Mouse (Mus musculus): Measurements from ENCODE around the gene Dkkl1. TPM values are rescaled to one million over a fixed set of nuclear protein-coding genes. Genes with fewer than 3 reads are reported as not detected.

Dkkl1 gene
- polyA plus RNA-seq, 1 experiment from 2014 or later: 8.7 TPM

DNA sequence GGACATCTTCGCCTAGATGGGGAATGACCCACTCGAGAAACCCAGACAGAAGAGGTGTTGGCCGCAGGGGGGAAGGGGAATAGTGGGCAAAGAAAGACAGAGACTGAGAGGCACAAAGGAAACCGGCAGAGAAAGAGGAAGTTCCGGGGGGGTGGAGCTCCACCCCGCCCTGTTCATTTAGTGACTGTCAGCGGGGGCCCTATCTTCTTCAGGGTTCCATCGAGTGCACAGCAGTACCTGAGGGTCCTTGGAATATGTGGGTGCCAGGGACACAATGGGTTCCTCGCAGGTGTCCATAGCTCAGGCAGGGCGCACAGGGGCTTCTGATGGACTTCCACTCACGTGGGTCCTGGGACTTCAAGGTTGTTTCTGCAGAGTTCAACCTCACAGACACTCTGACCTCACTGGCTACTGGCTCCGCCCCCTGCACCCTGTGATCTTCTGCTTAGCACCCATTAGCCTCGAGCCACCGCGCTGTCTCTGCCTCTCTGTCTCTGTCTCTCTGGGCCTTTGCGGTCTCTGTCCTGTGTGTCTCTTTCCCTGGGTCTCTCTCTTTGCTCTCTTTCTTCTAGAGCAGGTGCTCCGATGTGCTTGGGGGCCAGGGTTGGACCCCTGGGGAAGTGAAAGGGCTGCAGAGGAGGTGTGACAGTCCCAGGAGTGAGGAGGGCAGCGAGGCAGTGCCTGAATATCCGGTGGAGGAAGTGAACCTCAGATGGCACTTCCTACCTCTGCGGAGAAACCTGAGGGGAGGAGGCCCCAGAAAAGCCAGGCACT lies 27.0 kb upstream of the Dkkl1 start, which contains the start of gene Cd37:
Gene Cd37, minus strand, starts transcription at position 393 of the 774 bp plus-strand sequence.
- Histone ChIP-seq H3K4me1 (replicated peaks; ENCODE audit: control insufficient read depth, insufficient read depth, low read length) (peaks cover 20% of the 10 kb centered on the region), H3K36me3 (replicated peaks; ENCODE audit: control insufficient read depth, insufficient read depth) (no peaks in the 10 kb centered on the region), H3K9ac (no peak within 1 kb of the TSS), H3K27ac (no peak within 1 kb of the TSS), H3K27me3 (ENCODE audit: control insufficient read depth, insufficient read depth, low read length) (peaks cover 9% of the 10 kb centered on the region), H3K4me3 (replicated peaks; ENCODE audit: low read length) (no peak within 1 kb of the TSS), H3K4me2 (replicated peaks) (no peak within 1 kb of the TSS), H3K9me3 (ENCODE audit: control insufficient read depth, low read length) (no peaks in the 10 kb centered on the region)
- ATAC-seq (ENCODE audit: low FRiP score) (no peak), DNase-seq (ENCODE audit: low spot score) (no peak)
- WGBS: 34% methylated on average over 20 of the region's 20 CpGs

DNA sequence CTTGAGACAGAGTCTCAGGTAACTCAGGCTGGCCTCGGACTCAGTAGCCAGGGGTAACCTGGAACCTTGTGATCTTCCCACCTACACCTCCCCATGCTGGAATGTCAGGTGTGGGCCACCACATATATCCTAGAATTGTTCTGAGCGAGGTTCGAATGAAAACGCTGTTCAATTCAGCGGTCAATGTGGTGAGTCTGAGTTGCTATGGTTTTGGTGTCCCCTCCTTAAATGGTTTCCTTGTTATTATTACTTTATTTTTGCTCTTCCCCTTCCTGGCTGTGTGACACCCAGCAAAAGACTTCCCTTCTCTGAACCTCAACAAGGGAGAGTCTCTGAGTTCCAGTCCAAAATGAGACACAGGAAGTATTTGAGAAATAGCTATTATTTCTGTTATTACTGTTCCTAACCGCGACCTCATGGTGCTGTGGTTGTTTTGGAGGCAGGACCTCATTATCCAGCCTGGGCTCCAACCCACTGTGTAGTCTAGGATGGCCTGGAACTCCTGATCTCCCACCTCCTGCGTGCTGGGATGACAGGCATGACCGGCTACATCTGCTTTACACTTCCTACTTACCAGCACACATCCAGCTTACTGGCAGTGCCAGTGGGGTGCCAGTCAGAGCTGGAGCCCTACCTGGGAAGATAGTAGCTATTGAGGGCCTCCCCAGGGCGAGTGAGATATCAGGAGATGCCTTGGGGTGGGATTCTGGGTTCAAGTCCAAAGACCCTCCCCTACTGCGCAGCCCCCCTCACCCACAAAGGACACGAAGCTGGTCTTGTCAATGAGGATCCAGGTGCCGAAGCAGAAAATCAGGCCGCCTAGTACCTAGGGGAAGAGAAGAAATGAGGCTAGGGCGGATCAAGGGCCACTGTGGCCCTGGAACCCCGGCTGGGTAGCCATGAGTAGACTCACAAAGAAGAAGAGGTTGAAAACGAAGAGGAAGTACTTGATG lies 26.1 kb upstream of the Dkkl1 start:
- no peak overlapping the region for H3K4me2 ChIP-seq (replicated peaks)
- H3K36me3 ChIP-seq (replicated peaks; ENCODE audit: control insufficient read depth, insufficient read depth): no peaks in the 10 kb centered on the region
- peaks cover 20% of the 10 kb centered on the region for H3K4me1 ChIP-seq (replicated peaks; ENCODE audit: control insufficient read depth, insufficient read depth, low read length)
- no peaks in the 10 kb centered on the region for H3K9me3 ChIP-seq (ENCODE audit: control insufficient read depth, low read length)
- DNase-seq (ENCODE audit: low spot score) (no peak), ATAC-seq (ENCODE audit: low FRiP score) (no peak)
- no peak overlapping the region for H3K9ac ChIP-seq
- H3K4me3 ChIP-seq (replicated peaks; ENCODE audit: low read length): no peak overlapping the region
- no peak overlapping the region for H3K27ac ChIP-seq
- WGBS: 76% methylated on average over 17 of the region's 17 CpGs
- peaks cover 9% of the 10 kb centered on the region for H3K27me3 ChIP-seq (ENCODE audit: control insufficient read depth, insufficient read depth, low read length)

DNA sequence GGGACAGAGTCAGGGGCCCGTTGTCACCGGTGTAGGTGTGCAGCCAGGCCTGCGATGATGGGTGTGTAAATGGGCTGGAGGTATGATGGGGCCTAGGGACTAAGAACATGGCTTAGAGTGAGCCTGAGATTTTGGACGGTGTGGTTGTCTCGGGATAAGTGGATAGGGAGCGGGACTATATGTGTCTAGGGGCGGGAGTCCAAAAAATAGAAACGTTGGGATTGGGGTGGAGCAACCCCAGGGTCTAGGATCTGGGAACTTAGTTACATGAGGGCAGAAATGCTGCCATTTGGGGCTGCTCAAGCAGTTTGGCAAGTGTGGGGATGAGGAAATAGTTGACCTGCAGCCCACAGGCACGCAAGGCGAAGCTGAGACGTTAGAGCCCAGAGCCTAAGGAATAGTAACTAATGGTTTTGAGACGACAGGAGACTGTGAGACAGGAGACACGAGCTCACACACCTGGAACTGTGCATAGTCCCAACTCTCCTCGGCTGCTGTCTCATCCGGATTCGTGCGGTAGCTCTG lies 23.8 kb upstream of the Dkkl1 start:
- DNase-seq (ENCODE audit: low spot score): no peak
- peak overlapping the region; percentile 15; the same call in 1 of the 2 replicates for H3K27ac ChIP-seq
- ATAC-seq (ENCODE audit: low FRiP score): no peak; the same call in 1 of the 2 replicates
- H3K27me3 ChIP-seq (ENCODE audit: control insufficient read depth, insufficient read depth, low read length): peaks cover 2% of the 10 kb centered on the region; the same call in 1 of the 2 replicates
- H3K4me2 ChIP-seq (replicated peaks): peak overlapping the region; percentile 32
- H3K4me3 ChIP-seq (replicated peaks; ENCODE audit: low read length): no peak overlapping the region
- peaks cover 9% of the 10 kb centered on the region; the same call in 1 of the 2 replicates for H3K36me3 ChIP-seq (replicated peaks; ENCODE audit: control insufficient read depth, insufficient read depth)
- H3K4me1 ChIP-seq (replicated peaks; ENCODE audit: control insufficient read depth, insufficient read depth, low read length): peaks cover 15% of the 10 kb centered on the region
- no peaks in the 10 kb centered on the region for H3K9me3 ChIP-seq (ENCODE audit: control insufficient read depth, low read length)
- 32% methylated on average over 17 of the region's 17 CpGs for WGBS
- no peak overlapping the region for H3K9ac ChIP-seq

- Histone ChIP-seq H3K27me3 (ENCODE audit: control insufficient read depth, insufficient read depth, low read length) (no peaks in the 10 kb centered on the region), H3K27ac (peak overlapping the region; percentile 15; the same call in 1 of the 2 replicates), H3K9me3 (ENCODE audit: control insufficient read depth, low read length) (no peaks in the 10 kb centered on the region), H3K36me3 (replicated peaks; ENCODE audit: control insufficient read depth, insufficient read depth) (peaks cover 9% of the 10 kb centered on the region; the same call in 1 of the 2 replicates), H3K9ac (no peak overlapping the region), H3K4me3 (replicated peaks; ENCODE audit: low read length) (no peak overlapping the region), H3K4me2 (replicated peaks) (peak overlapping the region; percentile 32), H3K4me1 (replicated peaks; ENCODE audit: control insufficient read depth, insufficient read depth, low read length) (peaks cover 11% of the 10 kb centered on the region)
- 9% methylated on average over 21 of the region's 21 CpGs for WGBS
- ATAC-seq (ENCODE audit: low FRiP score) (peak; percentile 61), DNase-seq (ENCODE audit: low spot score) (peak; percentile 45)
Observed at GRCm38 (mm10) chr7:45234922-45235571, 23.1 kb upstream of the Dkkl1 start.

- Histone ChIP-seq H3K36me3 (replicated peaks; ENCODE audit: control insufficient read depth, insufficient read depth) (peaks cover 9% of the 10 kb centered on the region; the same call in 1 of the 2 replicates), H3K4me1 (replicated peaks; ENCODE audit: control insufficient read depth, insufficient read depth, low read length) (peaks cover 11% of the 10 kb centered on the region), H3K27me3 (ENCODE audit: control insufficient read depth, insufficient read depth, low read length) (no peaks in the 10 kb centered on the region), H3K4me2 (replicated peaks) (peak overlapping the region; percentile 32), H3K4me3 (replicated peaks; ENCODE audit: low read length) (no peak overlapping the region), H3K9me3 (ENCODE audit: control insufficient read depth, low read length) (no peaks in the 10 kb centered on the region), H3K9ac (no peak overlapping the region), H3K27ac (no peak overlapping the region)
- WGBS: 8% methylated on average over 29 of the region's 29 CpGs
- DNase-seq (ENCODE audit: low spot score) (no peak), ATAC-seq (ENCODE audit: low FRiP score) (no peak)
Observed at GRCm38 (mm10) chr7:45234333-45234841, 22.4 kb upstream of the Dkkl1 start.

DNA sequence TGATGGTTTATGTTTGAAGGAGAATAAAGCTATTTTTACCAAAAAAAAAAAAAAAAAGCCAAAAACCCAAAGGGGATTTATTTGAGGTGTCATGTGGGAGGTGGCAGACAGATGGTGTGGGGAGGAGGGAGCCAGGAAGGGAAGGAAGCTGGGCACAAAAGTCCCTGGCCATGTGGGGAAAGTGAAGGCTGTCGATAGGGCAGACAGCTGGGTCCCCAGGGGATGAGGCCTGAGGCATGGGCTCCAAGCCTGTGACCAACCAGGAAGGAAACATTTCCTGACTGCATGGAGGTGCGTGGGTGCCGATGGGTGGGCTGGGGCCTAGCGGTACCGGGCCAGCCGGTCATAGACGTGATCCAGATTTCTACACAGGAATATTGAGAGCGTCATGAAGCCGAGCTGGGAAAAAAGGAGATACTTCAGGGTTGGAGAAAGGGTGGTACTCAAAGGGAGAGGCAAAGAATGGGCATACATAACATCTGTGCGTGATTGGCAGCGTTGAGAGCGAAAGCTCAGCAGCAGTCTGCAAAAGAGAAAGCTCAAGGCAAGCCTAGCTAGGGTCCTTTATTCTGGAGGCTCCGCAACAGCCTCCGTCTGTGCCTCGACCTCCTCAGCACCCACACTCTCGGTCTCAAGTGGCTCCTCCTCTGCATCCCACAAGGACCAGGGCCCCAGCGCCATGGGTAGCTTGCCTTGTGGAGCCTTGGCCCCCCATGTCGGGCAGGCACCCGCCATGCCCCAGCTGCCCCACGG lies 21.8 kb upstream of the Dkkl1 start:
- Histone ChIP-seq H3K4me1 (replicated peaks; ENCODE audit: control insufficient read depth, insufficient read depth, low read length) (peaks cover 11% of the 10 kb centered on the region), H3K4me2 (replicated peaks) (peak overlapping the region; percentile 28), H3K9ac (no peak overlapping the region; the same call in 1 of the 2 replicates), H3K4me3 (replicated peaks; ENCODE audit: low read length) (no peak overlapping the region), H3K36me3 (replicated peaks; ENCODE audit: control insufficient read depth, insufficient read depth) (peaks cover 16% of the 10 kb centered on the region), H3K27ac (no peak overlapping the region), H3K27me3 (ENCODE audit: control insufficient read depth, insufficient read depth, low read length) (no peaks in the 10 kb centered on the region), H3K9me3 (ENCODE audit: control insufficient read depth, low read length) (no peaks in the 10 kb centered on the region)
- DNase-seq (ENCODE audit: low spot score) (no peak), ATAC-seq (ENCODE audit: low FRiP score) (no peak)
- 22% methylated on average over 20 of the region's 20 CpGs for WGBS

- Histone ChIP-seq H3K36me3 (replicated peaks; ENCODE audit: control insufficient read depth, insufficient read depth) (peaks cover 22% of the 10 kb centered on the region), H3K4me2 (replicated peaks) (no peak overlapping the region), H3K27ac (no peak overlapping the region), H3K9ac (no peak overlapping the region), H3K4me1 (replicated peaks; ENCODE audit: control insufficient read depth, insufficient read depth, low read length) (peaks cover 11% of the 10 kb centered on the region), H3K27me3 (ENCODE audit: control insufficient read depth, insufficient read depth, low read length) (no peaks in the 10 kb centered on the region), H3K4me3 (replicated peaks; ENCODE audit: low read length) (no peak overlapping the region), H3K9me3 (ENCODE audit: control insufficient read depth, low read length) (no peaks in the 10 kb centered on the region)
- DNase-seq (ENCODE audit: low spot score): no peak
- no peak for ATAC-seq (ENCODE audit: low FRiP score)
- WGBS: 76% methylated on average over 13 of the region's 13 CpGs
Observed at GRCm38 (mm10) chr7:45232716-45233465, 20.9 kb upstream of the Dkkl1 start.

GRCm38 (mm10) chr7:45231941-45232340 lies 20.0 kb upstream of the Dkkl1 start:
- Histone ChIP-seq H3K4me2 (replicated peaks) (no peak overlapping the region), H3K4me3 (replicated peaks; ENCODE audit: low read length) (no peak overlapping the region), H3K9me3 (ENCODE audit: control insufficient read depth, low read length) (no peaks in the 10 kb centered on the region), H3K36me3 (replicated peaks; ENCODE audit: control insufficient read depth, insufficient read depth) (peaks cover 22% of the 10 kb centered on the region), H3K27me3 (ENCODE audit: control insufficient read depth, insufficient read depth, low read length) (no peaks in the 10 kb centered on the region), H3K9ac (no peak overlapping the region), H3K4me1 (replicated peaks; ENCODE audit: control insufficient read depth, insufficient read depth, low read length) (peaks cover 11% of the 10 kb centered on the region), H3K27ac (no peak overlapping the region)
- DNase-seq (ENCODE audit: low spot score) (no peak), ATAC-seq (ENCODE audit: low FRiP score) (no peak)
- WGBS: 87% methylated on average over 11 of the region's 11 CpGs

All from hindbrain, embryonic 14.5 days (tissue).